Mouse (Mus musculus) liver, embryonic 13.5 days (tissue): Measurements from ENCODE around the gene Nxph3. TPM values are rescaled to one million over a fixed set of nuclear protein-coding genes. Genes with fewer than 3 reads are reported as not detected.

Source experiments
- ATAC-seq: fragments of 200-750 bp; cut with Nextera tagmentation; 2 replicates; pipeline ENCODE4 v1.8.0; 2017; ENCODE audit warnings: low read depth, mild to moderate bottlenecking, moderate number of reproducible peaks, moderate library complexity
- DNase-seq: peaks from one replicate; pipeline ENCODE4 v3.0.0; 2022
- H3K27ac ChIP-seq: fragments of 300-500 bp; sonication (generic); 2 replicates; pipeline ENCODE4 v1.5.1; 2015; ENCODE audit warnings: moderate library complexity, mild to moderate bottlenecking, inconsistent platforms
- H3K27me3 ChIP-seq: fragments of 300-500 bp; sonication (generic); 2 replicates; pipeline ENCODE4 v1.6.1; 2015; ENCODE audit warnings: mild to moderate bottlenecking, inconsistent platforms
- H3K36me3 ChIP-seq: fragments of 300-500 bp; sonication (generic); 2 replicates; pipeline ENCODE4 v1.6.1; 2015; ENCODE audit warnings: mild to moderate bottlenecking, inconsistent platforms
- H3K4me1 ChIP-seq: fragments of 300-500 bp; sonication (generic); replicated peaks from 2 replicates; pipeline ENCODE4 v1.6.1; 2015; ENCODE audit warnings: inconsistent platforms
- H3K4me2 ChIP-seq: fragments of 300-500 bp; sonication (generic); 2 replicates; pipeline ENCODE4 v1.6.1; 2015; ENCODE audit warnings: inconsistent platforms, mild to moderate bottlenecking, moderate library complexity
- H3K4me3 ChIP-seq: fragments of 300-500 bp; sonication (generic); replicated peaks from 2 replicates; pipeline ENCODE4 v1.5.1; 2015; ENCODE audit warnings: mild to moderate bottlenecking, inconsistent platforms
- H3K9ac ChIP-seq: fragments of 300-500 bp; sonication (generic); 2 replicates; pipeline ENCODE4 v1.6.1; 2015; ENCODE audit warnings: mild to moderate bottlenecking, inconsistent platforms
- H3K9me3 ChIP-seq: fragments of 300-500 bp; sonication (generic); replicated peaks from 2 replicates; pipeline ENCODE4 v1.6.1; 2016; ENCODE audit warnings: inconsistent platforms
- WGBS: fragments of 180-500 bp; shearing (Covaris S2); methylation state at CpG from one replicate; pipeline ENCODE4 v1.1.7; 2015; ENCODE audit not compliant: insufficient replicate concordance; 5-methylcytosine and 5-hydroxymethylcytosine counted together
- polyA plus RNA-seq: library from polyadenylated mRNA; unstranded; fragments of >200 nt; fragmentation: Nextera tagmentation; extraction: Ambion mirVana; gene quantifications from 2 replicates; pipeline ENCODE4 v1.2.1, GENCODE M21; 2015

The Nxph3 gene
- polyA plus RNA-seq = 0.07 TPM in 1 of 2 replicates, not detected in the other

- ATAC-seq = peak; percentile 53
- H3K27ac ChIP-seq = no peak within 1 kb of the TSS
- 1% methylated on average over 66 of the region's 66 CpGs for WGBS
- H3K4me3 ChIP-seq = peak within 1 kb of the TSS; percentile 52
- DNase-seq = peak; percentile 31
- no peak within 1 kb of the TSS for H3K9ac ChIP-seq
- peak within 1 kb of the TSS; percentile 70 for H3K4me2 ChIP-seq
- no peaks in the 10 kb centered on the region for H3K9me3 ChIP-seq
- peaks cover 91% of the 10 kb centered on the region for H3K27me3 ChIP-seq
- no peaks in the 10 kb centered on the region for H3K36me3 ChIP-seq
- peaks cover 11% of the 10 kb centered on the region for H3K4me1 ChIP-seq
These were observed at the start of gene Nxph3 for GRCm38 (mm10) chr11:95514298-95514861. Gene Nxph3 (minus strand): TSS chr11:95514570.

- H3K27ac ChIP-seq = no peak overlapping the region
- peaks cover 6% of the 10 kb centered on the region; the same call in 1 of the 2 replicates for H3K27me3 ChIP-seq
- H3K4me2 ChIP-seq = no peak overlapping the region
- H3K9me3 ChIP-seq = no peaks in the 10 kb centered on the region
- no peaks in the 10 kb centered on the region for H3K36me3 ChIP-seq
- no peaks in the 10 kb centered on the region for H3K4me1 ChIP-seq
- H3K4me3 ChIP-seq = no peak overlapping the region
- no peak for ATAC-seq
- no peak overlapping the region for H3K9ac ChIP-seq
- WGBS = 83% methylated on average over 5 of the region's 5 CpGs
- no peak for DNase-seq
These were observed 49.5 kb upstream of the Nxph3 start for GRCm38 (mm10) chr11:95563849-95564248.

GRCm38 (mm10) chr11:95560773-95561172 lies 46.4 kb upstream of the Nxph3 start:
- Histone ChIP-seq H3K9ac (no peak overlapping the region), H3K4me1 (no peaks in the 10 kb centered on the region), H3K36me3 (no peaks in the 10 kb centered on the region), H3K9me3 (no peaks in the 10 kb centered on the region), H3K4me3 (no peak overlapping the region), H3K27me3 (peaks cover 15% of the 10 kb centered on the region), H3K27ac (no peak overlapping the region), H3K4me2 (no peak overlapping the region)
- DNase-seq (no peak), ATAC-seq (no peak)
- 43% methylated on average over 3 of the region's 3 CpGs for WGBS

GRCm38 (mm10) chr11:95559761-95560160 lies 45.4 kb upstream of the Nxph3 start:
- H3K4me3 ChIP-seq = no peak overlapping the region
- ATAC-seq (no peak), DNase-seq (no peak)
- WGBS = 48% methylated on average over 2 of the region's 2 CpGs
- no peak overlapping the region for H3K9ac ChIP-seq
- no peak overlapping the region for H3K27ac ChIP-seq
- peaks cover 18% of the 10 kb centered on the region for H3K27me3 ChIP-seq
- no peaks in the 10 kb centered on the region for H3K9me3 ChIP-seq
- no peaks in the 10 kb centered on the region for H3K36me3 ChIP-seq
- H3K4me2 ChIP-seq = no peak overlapping the region
- H3K4me1 ChIP-seq = no peaks in the 10 kb centered on the region

- no peak for DNase-seq
- no peaks in the 10 kb centered on the region for H3K9me3 ChIP-seq
- no peaks in the 10 kb centered on the region for H3K36me3 ChIP-seq
- no peak overlapping the region for H3K9ac ChIP-seq
- no peak overlapping the region for H3K27ac ChIP-seq
- WGBS = 35% methylated on average over 6 of the region's 6 CpGs
- no peak overlapping the region for H3K4me3 ChIP-seq
- H3K27me3 ChIP-seq = peaks cover 18% of the 10 kb centered on the region
- H3K4me1 ChIP-seq = no peaks in the 10 kb centered on the region
- H3K4me2 ChIP-seq = no peak overlapping the region
- no peak for ATAC-seq
These were observed 43.3 kb upstream of the Nxph3 start for GRCm38 (mm10) chr11:95557719-95558118.

- DNase-seq = no peak
- Histone ChIP-seq H3K4me3 (no peak overlapping the region), H3K9ac (no peak overlapping the region), H3K27ac (no peak overlapping the region), H3K4me1 (no peaks in the 10 kb centered on the region), H3K27me3 (peaks cover 18% of the 10 kb centered on the region), H3K9me3 (no peaks in the 10 kb centered on the region), H3K4me2 (no peak overlapping the region), H3K36me3 (no peaks in the 10 kb centered on the region)
- ATAC-seq = no peak
- 55% methylated on average over 6 of the region's 6 CpGs for WGBS
These were observed 42.7 kb upstream of the Nxph3 start for GRCm38 (mm10) chr11:95557032-95557431.

GRCm38 (mm10) chr11:95555279-95555678 lies 40.9 kb upstream of the Nxph3 start:
- no peaks in the 10 kb centered on the region for H3K4me1 ChIP-seq
- no peak overlapping the region for H3K4me3 ChIP-seq
- ATAC-seq (no peak), DNase-seq (no peak)
- H3K27me3 ChIP-seq = peaks cover 18% of the 10 kb centered on the region
- no peaks in the 10 kb centered on the region for H3K36me3 ChIP-seq
- 51% methylated on average over 8 of the region's 8 CpGs for WGBS
- no peak overlapping the region for H3K9ac ChIP-seq
- H3K9me3 ChIP-seq = no peaks in the 10 kb centered on the region
- no peak overlapping the region for H3K4me2 ChIP-seq
- no peak overlapping the region for H3K27ac ChIP-seq

GRCm38 (mm10) chr11:95550301-95551021 lies 36.1 kb upstream of the Nxph3 start:
- Histone ChIP-seq H3K4me3 (no peak overlapping the region), H3K9ac (no peak overlapping the region), H3K9me3 (no peaks in the 10 kb centered on the region), H3K27ac (no peak overlapping the region), H3K27me3 (peaks cover 3% of the 10 kb centered on the region; the same call in 1 of the 2 replicates), H3K36me3 (no peaks in the 10 kb centered on the region), H3K4me2 (no peak overlapping the region), H3K4me1 (no peaks in the 10 kb centered on the region)
- 73% methylated on average over 12 of the region's 12 CpGs for WGBS
- DNase-seq (no peak), ATAC-seq (no peak)

- WGBS = 58% methylated on average over 10 of the region's 10 CpGs
- no peak overlapping the region for H3K9ac ChIP-seq
- H3K4me2 ChIP-seq = no peak overlapping the region
- H3K4me3 ChIP-seq = no peak overlapping the region
- ATAC-seq (no peak), DNase-seq (no peak)
- H3K4me1 ChIP-seq = no peaks in the 10 kb centered on the region; the same call in 1 of the 2 replicates
- no peak overlapping the region for H3K27ac ChIP-seq
- peaks cover 6% of the 10 kb centered on the region; the same call in 1 of the 2 replicates for H3K27me3 ChIP-seq
- H3K36me3 ChIP-seq = no peaks in the 10 kb centered on the region
- H3K9me3 ChIP-seq = no peaks in the 10 kb centered on the region
These were observed 31.8 kb upstream of the Nxph3 start for GRCm38 (mm10) chr11:95546021-95546782.

GRCm38 (mm10) chr11:95544546-95545327 lies 30.4 kb upstream of the Nxph3 start:
- Histone ChIP-seq H3K4me1 (peaks cover 4% of the 10 kb centered on the region; the same call in 1 of the 2 replicates), H3K27ac (no peak overlapping the region), H3K9me3 (no peaks in the 10 kb centered on the region), H3K27me3 (peaks cover 10% of the 10 kb centered on the region; the same call in 1 of the 2 replicates), H3K36me3 (no peaks in the 10 kb centered on the region), H3K4me2 (no peak overlapping the region), H3K4me3 (no peak overlapping the region), H3K9ac (no peak overlapping the region)
- DNase-seq (no peak), ATAC-seq (no peak)
- 55% methylated on average over 8 of the region's 8 CpGs for WGBS
